Mouse (Mus musculus) lung, adult 18-20 months (tissue): ENCODE measurements around the gene Serpine2.

Experiments used
- DNase-seq, 2 experiments: peaks; one replicate each; pipeline ENCODE4 v3.0.0; 2022; ENCODE audit warnings: mixed read lengths in 2 of 2

Serpine2 gene

DNA sequence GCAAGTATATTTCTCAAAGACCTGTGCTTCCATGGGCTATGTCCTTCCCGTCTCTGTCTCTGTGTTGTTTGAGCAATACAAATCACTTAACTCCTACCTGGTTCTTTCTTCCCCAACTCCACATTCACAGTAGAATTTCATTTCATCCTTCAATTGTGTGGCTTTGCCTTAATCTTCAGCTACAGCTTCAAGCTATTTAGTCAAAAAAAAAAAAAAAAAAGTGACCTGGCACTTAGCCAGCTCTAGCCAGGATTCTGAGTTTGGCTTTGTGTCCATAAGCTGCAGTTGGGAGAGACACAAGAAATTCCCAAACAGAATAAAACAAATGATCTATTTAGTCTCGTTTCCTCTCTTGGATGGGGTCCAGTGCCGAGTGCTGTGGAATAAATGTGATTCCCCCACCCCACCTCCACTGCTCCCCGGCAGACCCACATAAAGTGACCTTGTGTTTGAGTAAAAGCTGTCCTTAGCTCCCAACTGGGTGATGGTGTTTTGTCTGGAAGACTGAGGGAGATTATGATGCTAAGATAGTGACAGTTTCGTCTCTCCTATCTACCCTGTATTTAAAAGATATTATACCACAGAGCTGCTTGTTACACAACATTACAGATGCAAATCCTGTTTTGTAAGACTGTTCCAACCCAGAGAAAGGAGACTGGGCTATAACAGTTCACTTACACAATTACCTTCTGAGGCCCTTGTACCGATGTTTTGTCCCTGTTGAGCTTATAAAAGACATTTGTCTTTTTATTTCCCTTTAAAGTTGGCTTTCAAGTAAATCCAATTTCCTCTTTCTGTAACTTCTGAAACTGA, at the start of gene Serpine2:
Gene Serpine2 (minus strand): TSS at position 51 of the 813 bp plus-strand sequence.
- no peak for DNase-seq

DNA sequence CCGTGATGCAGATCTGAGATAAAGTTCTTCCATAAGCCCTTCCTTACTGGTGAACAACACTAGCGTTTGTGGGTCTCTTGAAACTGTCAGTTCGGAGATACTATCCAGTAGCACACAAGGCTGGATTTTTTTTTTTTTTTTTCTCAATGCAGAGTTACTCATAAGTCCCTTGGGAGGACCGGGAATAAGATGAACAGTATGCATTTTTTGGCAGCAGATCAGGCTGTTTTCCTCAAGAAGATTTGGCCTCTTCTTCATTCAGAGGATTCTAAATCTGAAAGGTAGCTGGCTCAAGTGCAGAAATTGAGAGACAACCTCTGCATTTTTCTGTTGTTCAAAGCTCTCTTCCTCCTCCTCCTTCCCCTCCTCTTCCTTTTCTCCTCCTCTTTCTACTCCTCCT, 46.8 kb upstream of the Serpine2 start:
- DNase-seq: no peak

DNA sequence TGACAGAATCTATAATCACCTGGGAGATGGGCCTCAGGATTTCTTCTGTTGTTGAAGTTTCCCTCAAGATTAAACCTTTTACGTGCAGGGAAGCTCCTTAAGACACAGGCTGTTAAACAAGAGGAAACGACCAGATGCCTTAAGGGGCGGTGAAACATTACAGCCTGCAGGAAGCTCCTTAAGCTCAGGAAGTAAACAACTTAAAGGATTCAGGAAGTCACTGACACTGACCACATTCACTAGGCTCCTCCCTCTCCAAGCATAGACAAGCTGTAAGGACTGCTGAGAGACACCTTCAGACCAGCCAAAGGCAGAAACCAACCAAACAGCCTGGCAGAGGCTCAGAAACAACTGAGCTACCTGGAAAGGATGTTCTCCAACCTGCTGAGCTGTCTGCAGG, 44.3 kb upstream of the Serpine2 start:
- DNase-seq: no peak

DNA sequence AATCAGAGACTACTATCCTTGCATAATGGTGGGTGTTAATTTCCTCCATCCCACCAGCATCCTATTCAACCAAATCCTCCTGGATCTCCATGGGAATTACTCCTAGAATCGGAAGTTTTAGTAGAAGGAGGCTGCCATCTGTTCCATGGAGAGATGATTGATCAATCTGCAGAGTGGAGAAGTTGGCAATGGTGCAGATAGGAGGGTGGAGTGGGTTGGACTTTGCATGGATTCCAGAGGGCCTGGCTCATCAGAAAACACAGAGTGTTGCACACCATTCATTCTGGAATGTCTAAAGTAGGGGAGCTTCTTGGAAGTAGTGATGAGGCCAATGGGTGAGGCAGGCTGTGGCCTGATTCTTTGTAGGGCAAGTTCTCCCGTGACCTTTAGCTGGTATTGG, 41.9 kb upstream of the Serpine2 start:
- DNase-seq: peak in 1 of 2 experiments; percentile 3

DNA sequence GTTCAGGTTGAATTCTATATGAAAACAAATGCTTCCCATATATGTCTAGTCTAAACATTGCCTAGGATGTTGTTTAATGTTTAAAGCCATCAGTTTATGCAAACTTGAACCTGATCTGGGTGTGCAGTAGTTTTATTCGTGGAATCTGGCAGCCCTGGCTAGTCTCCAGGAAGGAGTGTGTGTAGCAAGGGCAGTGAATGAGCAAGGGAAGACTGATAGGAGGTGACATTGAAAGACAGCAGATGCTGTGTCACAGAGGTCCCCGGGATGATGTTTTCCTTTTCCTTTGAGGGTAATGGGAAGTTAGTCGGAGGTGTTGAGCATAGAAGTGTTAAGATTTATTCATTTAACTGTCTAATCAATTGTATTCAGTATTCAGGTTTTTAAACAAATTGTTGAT, 21.7 kb upstream of the Serpine2 start:
- no peak for DNase-seq

DNA sequence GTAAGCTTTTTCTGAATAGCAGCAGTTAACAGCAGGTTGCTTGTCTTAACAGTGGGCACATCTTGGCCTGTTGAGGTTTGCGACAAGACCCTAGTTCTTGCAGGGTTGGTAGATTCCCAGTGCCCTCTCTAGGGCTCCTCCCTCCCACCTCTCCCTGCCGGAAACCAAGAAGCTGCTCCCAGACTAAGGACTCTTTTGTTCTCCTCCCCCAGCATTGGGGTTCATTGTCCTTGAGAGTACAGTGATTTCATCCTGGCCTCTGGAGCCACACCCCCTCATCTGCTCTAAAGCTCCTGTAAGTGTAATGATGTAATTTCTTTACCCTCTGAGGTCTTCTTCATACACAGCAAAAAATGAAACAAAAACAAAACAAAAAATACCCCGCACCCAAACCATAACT, 13.8 kb upstream of the Serpine2 start:
- DNase-seq: no peak

DNA sequence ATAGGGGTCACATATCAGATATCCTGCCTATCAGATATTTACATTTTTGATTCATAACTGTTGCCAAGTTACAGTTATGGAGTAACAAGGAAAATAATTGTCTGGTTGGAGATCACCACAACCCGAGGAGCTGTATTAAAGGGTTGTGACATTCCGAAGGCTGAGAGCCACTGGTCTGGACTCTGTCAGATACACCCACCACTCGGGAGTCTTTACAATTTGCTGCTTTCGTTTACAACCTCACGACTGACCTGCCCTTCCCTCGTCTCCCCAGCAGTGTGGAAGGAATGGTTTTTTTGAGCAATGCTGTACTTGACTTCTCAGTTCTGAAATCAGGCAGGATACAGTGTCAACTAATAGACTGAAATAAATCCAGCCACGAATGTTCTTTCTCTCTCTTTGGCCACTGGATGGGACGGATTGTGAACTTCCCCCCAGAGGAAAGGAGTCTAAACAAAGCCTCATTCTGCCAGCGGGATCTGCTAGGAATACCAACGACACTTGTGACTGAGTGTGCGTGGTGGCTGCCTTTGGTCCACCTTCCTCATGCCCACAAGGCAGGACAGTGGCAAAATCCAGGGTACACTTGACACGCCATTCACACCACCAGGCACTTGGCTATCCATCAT, 455 bp downstream of the Serpine2 start:
- peak in 1 of 2 experiments; percentile 18 for DNase-seq

DNA sequence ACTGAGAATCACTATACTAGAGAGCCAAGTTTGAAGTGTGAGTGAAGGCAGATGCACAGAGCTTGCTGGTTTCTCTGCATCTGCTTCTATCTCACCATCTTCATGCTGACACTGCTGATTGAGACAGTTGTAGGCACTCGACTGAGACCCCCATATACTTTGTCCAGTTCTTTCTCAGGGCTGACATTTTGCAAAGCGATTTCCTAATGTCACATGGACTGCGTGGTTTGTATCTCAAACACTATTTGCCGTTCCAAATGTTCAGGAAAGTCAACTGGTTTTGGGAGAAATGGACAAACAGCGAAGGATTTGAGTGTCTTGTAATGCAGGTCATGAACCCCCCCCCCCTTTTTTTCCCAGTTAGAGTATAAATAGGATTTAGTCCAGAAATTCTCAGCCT, 1.0 kb downstream of the Serpine2 start:
- DNase-seq: no peak

DNA sequence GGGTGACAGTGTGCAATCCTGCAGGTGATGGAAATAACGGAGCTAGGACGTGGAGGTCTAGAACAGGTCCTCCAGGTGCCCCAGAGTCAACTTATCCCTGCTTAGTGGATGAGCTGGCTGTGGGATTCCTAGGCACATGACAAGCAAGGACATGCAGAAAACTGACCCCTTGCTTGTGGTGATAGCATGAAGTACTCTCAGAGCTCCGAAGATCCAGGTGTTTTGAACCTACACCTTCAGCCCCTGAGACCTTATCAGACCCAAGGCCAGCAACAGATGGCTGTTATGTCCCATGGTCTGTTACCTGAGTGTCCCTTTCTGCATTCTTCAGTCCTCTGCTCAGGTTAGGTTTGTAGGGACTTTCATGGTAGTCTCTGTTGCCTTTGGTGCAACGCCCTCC, 2.0 kb downstream of the Serpine2 start:
- no peak for DNase-seq

DNA sequence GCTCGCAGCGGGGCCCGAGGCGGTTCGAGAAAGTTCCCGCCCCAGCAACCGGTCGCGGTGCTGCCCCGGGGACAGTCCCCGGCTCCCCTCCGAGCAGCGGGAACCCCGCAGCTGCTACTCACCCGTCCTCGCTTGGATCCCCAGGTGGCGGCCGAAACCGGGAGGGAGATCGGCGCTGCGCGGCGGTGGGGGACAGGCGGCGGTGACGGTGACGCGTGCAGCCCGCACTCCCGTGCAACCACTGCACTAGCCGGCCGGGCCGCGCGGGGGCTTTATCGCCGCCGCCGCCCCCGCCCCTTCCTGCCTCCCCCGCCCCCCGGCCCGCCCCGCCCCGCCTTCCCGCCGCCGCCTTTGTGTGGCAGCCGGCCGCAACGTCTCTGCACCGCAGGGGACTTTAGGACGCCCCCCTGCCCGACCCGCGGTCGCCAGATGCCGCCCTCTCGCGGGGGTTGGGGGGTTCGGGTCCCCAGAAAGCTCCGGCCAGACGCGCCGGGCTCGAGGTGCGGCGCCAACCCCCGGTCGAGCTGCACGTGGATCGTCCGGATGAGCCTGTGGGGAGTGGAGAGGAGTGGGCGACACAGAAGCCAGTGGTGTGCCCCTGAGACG, 2.5 kb downstream of the Serpine2 start:
- DNase-seq: peak; percentile 16 to 30

DNA sequence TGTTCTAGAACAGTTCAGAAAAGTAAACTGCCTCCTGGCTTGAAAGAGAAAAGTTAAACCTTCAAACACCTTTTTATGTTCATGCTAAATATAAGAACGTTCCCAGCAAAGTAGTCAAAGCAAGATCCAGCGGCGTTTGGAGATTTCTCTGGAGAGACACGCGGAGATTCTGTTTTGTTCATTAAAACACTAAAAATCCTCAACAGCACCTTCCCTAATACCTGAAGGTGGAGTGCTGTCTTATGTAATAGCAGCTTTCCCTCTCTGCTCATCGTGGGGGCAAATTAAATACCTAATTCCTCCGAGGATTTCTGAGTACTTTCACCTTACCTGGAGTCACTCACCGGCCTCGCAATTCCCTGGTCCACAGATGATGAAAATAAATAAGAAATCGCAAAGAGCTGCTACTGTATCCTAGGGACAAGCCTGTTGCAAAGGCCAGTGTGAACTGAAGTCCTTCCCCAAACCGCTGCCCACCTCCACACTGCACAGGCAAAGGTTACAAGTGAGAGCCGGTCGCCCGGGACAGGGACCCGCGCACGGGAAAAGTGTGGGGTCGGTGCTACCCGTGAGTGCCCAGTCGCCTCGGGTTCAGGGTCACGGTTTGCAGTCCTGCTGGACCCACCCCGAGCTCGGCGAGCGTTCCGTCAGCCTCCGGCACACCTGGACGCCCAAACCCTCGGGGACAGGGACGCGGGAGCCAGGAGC, 3.1 kb downstream of the Serpine2 start:
- no peak for DNase-seq

DNA sequence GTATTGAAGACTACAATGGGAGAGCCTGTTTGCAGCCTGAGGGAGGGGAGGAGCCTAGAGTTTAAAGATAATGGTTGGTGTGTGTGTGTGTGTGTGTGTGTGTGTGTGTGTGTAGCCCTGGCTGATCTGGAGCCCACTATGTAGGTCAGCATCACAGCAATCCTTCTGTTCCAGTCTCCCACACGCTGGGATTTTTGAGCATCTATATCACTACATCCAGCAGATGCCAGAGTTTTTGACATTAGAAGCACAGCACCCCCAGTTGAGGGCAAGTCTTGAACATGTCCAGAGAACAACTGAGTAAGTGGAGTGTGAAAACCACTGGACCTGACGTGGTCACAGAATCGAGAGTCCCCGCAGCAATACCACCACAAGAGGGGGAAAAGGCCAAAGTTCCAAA, 4.2 kb downstream of the Serpine2 start:
- DNase-seq: no peak

DNA sequence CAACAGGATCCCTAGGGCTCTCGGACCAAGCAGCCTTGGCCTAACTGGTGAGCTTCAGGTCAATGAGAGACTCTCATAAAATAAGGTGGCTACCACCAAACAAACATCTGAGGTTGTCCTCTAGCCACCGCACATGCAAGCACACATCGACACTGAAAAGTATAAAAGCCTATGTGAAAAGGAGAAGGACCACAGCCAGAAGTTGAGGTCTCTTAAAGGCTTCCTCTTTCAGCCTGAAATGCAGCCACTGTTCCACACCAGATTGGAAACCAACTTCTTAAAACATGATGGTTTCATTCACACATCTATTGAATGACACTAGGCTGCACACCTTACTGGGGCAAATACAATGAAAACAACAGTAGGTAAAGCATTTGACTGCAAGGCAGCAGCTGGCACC, 7.5 kb downstream of the Serpine2 start:
- DNase-seq: no peak

DNA sequence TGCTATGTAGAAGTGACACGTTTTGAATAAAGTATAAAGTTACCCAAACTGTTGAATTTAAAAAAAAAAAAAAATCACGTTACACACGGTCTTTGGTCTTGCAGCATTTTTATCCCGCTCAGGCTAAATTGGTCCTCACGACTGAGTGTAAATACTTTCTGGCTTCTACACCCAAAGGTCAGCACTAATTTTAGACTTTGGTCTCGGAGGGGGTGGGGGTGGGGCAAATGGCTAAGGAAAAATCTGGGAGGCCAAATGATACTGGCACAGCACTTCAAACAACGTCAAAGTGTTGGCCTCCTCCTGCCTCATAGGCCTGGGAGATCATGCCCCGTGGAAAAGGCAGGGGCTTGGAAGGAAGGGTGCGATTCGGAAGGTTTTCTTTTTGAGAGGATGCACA, 10.6 kb downstream of the Serpine2 start:
- DNase-seq: no peak

DNA sequence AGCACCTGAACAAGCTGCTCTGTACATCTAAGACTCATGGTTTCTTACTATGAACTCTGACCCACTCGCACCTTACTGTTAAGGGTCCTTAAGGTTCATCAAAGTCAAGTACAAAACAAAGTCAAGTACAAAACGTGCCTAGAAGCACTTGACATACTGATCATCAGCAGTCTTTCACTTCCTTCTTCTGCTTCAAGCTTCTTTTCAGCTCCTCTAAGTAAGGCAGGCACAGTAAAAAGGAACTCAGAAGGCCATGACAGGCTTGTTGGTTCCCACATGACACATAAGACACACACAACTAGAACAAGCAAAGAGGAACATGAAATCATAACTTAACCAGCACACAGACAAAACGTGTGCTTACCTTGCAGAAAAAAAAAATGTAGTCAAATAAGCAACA, 12.3 kb downstream of the Serpine2 start:
- no peak for DNase-seq

DNA sequence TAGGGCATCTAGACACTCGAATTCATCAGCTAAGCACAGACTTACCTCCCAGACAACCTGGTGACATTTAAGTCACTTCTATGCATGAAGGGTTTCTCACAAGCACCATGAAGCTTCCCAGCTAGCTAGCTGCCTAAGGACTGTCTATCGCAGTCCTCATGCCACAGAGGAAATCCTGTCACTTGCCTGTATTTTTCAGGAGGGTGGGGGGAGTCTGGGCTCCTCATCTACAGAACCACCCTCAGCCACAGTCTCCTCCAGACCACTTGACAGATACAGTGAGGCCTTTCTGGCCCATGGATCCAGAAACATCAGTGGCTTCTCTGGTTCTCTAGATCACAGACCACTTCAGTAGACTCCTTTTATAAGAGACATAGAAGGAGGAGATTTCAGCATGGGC, 14.1 kb downstream of the Serpine2 start:
- no peak for DNase-seq

DNA sequence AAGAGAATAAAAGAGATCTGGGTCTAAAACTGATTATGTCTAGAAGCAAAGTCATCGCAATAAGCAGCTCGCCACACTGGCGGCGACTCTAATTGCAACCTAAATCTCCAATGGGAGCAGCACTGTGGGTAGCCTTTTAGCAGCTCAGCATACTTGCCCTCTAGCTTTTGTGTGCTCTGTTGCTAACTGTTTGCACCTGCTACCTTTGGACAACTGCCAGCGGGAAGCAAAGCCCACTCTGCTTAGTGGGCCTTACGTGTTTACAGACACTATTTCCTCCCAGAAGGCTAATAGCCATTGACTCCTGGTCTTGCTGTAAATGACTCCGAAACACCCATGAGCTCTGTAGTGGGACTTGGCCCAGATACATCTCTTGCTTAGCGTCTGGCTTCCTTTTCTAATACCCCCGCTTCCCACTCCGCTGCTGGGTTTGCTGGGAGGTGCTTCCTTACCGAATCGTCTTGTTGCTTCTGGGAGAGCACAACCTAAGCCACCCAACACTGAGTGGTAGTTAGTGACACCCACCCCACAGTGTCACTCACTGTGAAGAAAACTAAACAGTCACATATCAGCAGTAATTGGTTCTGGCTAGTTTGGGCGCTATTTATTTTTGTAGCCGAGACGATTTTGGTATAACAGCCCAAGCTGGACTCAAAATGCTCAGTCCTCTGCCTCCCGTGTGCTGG, 28.1 kb downstream of the Serpine2 start:
- peak; percentile 22 to 27 for DNase-seq

DNA sequence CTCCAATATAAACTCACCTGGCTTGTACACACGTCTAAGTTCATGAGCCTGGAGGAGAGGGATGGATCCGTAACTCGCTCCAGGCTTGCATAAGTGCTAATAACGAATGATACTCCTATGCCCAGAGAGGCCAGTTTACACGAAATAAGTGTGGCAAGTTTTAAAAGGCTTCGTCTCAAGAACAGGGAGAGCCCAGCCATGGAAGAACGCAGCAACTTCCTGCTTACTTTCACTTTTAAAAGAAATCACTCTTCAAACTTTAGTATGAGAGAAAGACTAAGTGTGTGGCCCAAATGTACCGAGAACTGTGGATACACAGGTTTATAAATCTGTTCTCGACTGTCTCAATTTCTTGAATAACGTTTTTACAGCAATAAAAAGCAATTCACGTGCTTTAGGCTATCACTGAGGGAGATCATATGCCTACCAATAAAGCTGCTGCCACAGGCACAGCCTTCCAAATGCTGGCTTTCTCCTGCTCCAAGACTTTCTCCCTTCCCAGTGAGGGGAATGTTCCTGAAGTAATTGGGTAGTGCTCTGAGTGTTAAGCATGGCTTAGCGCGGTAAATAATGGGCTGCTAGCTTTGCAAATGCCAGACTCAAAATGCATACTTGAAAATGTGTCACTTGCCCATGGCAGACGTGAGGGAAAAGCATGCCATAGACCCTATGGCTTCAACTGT, 36.9 kb downstream of the Serpine2 start:
- DNase-seq: no peak

DNA sequence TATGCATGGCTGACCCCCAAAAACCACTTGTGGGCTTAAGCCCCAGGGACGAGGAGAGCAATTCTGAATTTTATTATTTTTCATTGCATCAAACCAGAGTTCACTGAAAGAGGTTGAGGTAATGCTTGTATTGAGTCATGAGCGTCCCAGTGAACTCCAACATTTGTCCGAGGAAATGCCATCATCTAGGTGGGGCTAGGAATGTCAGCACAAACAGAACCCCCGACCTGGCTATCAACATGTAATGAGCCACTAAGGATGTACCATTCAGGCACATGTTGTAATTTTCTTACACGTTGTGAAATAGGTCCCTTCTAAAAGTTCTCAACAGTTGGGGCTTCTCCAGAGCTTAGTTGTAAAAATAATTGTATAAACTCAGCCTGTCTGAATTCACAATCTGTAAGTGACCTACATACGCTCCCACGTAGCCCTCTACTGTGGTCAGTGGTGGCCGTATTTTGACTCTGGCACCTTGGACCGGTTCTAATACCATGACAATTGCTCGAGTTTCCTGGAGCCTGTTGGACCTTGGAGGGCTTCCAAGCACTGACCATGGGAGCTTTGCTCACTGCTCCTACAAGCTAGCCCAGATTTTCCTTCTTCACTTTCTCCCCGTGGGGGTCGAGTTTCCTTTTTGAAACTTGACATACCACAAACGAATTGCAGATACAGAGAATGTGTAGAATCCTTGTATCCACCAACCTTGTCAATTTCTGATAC, 38.0 kb downstream of the Serpine2 start:
- DNase-seq: peak; percentile 54 to 62

DNA sequence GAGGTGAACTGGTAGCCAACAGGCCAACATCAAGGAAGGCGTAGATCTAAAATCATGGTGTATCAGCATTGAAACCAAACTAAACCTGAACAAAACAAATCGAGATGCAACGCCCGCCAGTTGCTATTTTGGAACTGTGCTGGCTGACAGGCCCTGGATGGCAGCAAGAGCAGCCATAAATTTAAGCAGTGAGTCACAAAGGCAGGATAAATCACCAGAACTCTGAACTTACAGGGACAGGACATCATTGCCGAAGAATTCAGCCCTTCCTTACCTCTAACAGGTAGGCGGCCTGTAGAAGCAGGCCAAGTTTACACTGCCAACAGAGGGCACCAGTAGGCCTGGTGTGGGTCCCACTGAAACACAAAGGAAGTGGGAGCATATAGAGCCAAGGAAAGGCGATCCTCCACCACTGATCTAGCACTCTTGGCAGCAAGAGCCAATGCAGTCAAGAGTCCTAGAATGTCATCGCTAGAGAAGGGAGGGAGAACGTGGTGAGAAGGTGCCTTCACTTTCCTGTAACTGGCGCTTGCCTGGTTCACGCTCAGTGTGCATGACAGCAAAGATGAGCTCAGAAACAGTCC, 41.6 kb downstream of the Serpine2 start:
- no peak for DNase-seq

DNA sequence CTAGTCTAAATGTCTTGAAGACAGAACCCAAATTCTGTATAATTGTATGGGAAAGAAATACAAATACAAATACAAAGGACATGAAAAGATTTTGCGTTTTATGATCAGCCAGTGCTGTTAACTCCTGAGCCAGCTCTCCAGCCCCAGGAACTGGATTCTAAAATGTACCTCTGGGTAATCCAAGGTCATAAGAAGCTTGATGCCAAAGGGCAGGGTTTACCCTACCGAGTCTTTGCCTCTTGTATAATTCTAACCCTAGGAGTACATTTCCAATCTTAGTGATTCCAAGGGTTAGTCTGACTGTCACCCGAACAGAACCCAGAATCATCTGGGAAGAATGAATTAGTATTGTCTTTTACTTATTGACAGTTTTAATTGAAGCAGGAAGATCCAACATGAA, 45.5 kb downstream of the Serpine2 start:
- DNase-seq: no peak
